Mouse (Mus musculus) CH12.LX (cell line): ENCODE measurements around the gene Mmp8.

Source experiments
- CTCF ChIP-seq, 2 experiments: IDR thresholded peaks in 1 of 2; conservative IDR thresholded peaks in 1 of 2; 2 replicates each; pipeline ENCODE4 v1.5.1; 2011 to 2012; ENCODE audit warnings: low read depth in 2 of 2, low read length in 2 of 2, improper control_type of control experiment in 1 of 2, inconsistent platforms in 1 of 2, mild to moderate bottlenecking in 1 of 2, moderate library complexity in 1 of 2
- ELF1 ChIP-seq: IDR thresholded peaks from 2 replicates; pipeline ENCODE4 v1.6.1; 2014; ENCODE audit warnings: low read depth, mild to moderate bottlenecking, inconsistent platforms, low read length, improper control_type of control experiment
- EP300 ChIP-seq: IDR thresholded peaks from 2 replicates; pipeline ENCODE4 v1.6.1; 2011; ENCODE audit warnings: low read length, improper control_type of control experiment
- GABPA ChIP-seq: IDR thresholded peaks from 2 replicates; pipeline ENCODE4 v1.6.1; 2012; ENCODE audit warnings: low read depth, low read length, improper control_type of control experiment, inconsistent platforms; ENCODE audit not compliant: insufficient replicate concordance
- IRF4 ChIP-seq: IDR thresholded peaks from 2 replicates; pipeline ENCODE4 v1.6.1; 2014; ENCODE audit warnings: low read depth, mild to moderate bottlenecking, inconsistent platforms, low read length, improper control_type of control experiment
- MAFK ChIP-seq: IDR thresholded peaks from 2 replicates; pipeline ENCODE4 v1.6.1; 2011; ENCODE audit warnings: low read length, improper control_type of control experiment; ENCODE audit not compliant: insufficient replicate concordance
- PAX5 ChIP-seq: IDR thresholded peaks from 2 replicates; pipeline ENCODE4 v1.6.1; 2012; ENCODE audit warnings: low read length, inconsistent platforms, mixed read lengths
- POLR2A ChIP-seq: IDR thresholded peaks from 2 replicates; pipeline ENCODE4 v1.6.1; 2011; ENCODE audit warnings: low read depth, mild to moderate bottlenecking, improper control_type of control experiment, low read length
- SIN3A ChIP-seq: IDR thresholded peaks from 2 replicates; pipeline ENCODE4 v1.6.1; 2012; ENCODE audit warnings: low read length, improper control_type of control experiment, inconsistent platforms
- USF1 ChIP-seq: IDR thresholded peaks from 2 replicates; pipeline ENCODE4 v1.6.1; 2014; ENCODE audit warnings: low read depth, mild to moderate bottlenecking, inconsistent platforms, low read length, improper control_type of control experiment
- ZMIZ1 ChIP-seq: IDR thresholded peaks from 2 replicates; pipeline ENCODE4 v1.6.1; 2012; ENCODE audit warnings: low read depth, mild to moderate bottlenecking, inconsistent platforms, low read length, improper control_type of control experiment

DNA sequence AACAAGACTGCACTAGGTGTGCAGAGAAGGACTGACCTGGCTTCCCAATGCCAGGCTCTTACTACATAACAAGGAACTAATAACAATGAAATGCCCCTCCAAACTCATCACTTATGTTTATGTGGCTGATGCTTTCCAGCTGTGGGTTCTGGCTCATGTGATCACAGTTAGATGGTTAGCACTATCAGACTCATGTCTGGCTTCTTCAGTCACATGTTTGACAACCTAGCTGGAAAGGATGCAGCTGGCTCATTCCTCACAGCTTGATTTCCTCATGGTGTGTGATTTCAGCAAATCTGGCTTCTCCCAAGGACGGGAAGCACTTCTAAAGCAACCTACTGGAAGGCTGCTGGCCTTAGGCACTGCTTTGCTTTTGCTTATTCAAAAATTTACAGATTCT, 12.8 kb upstream of the Mmp8 start:
- TF ChIP-seq CTCF (conservative IDR thresholded peaks at IDR 0.05 in 1 of 2, IDR thresholded peaks at IDR 0.05 in 1 of 2; ENCODE audit: low read depth in 2 of 2, low read length in 2 of 2) (no peak), MAFK (no peak), ELF1 (no peak), IRF4 (no peak), USF1 (no peak), ZMIZ1 (no peak), EP300 (no peak), SIN3A (no peak), GABPA (no peak), POLR2A (no peak), PAX5 (no peak)
